Mouse (Mus musculus) G1E (cell line): ENCODE results near the gene Ucn3.

Experiments used
- CTCF ChIP-seq: IDR thresholded peaks from 2 replicates; pipeline ENCODE4 v1.5.1; 2012; ENCODE audit warnings: low read depth, low read length, inconsistent platforms, mixed read lengths
- GATA1 ChIP-seq: IDR thresholded peaks from 2 replicates; pipeline ENCODE4 v1.6.1; 2012; ENCODE audit warnings: borderline replicate concordance, low read length, inconsistent platforms, mixed read lengths

GRCm38 (mm10) chr13:3945249-3945648 lies at the start of gene Ucn3:
- TF ChIP-seq CTCF (no peak), GATA1 (no peak)
